Mouse (Mus musculus) heart, adult 8-10 months (tissue): ENCODE data around the gene Fkbp6. TPM values are rescaled to one million over a fixed set of nuclear protein-coding genes. Genes with fewer than 3 reads are reported as not detected.

ENCODE experiments used
- microRNA-seq: library from miRNA; unstranded; fragments of <30 nt; microRNA quantifications from one replicate; pipeline ENCODE4 v1.2.0, GENCODE M21; 2022
- total RNA-seq, 4 experiments: library from RNA; stranded (reverse); gene quantifications; 2 replicates each; pipeline ENCODE4 v1.2.4; 2022

Gene Fkbp6
- total RNA-seq, 4 experiments from 2014 or later = 0.24 to 0.94 (median 0.90) TPM; not detected in 1

Small RNA genes lying within 50 kb of the gene (microRNA-seq; reads per million reads assigned to microRNA genes)
- not detected for gene Mir7033

Other genes starting within 250 kb of the Fkbp6 start
- gene Tbl2, start 200.4 kb downstream of the Fkbp6 start, total RNA-seq = 10 to 100 TPM in 3 of 4 experiments, 1 to 10 TPM in 1; 9.6 to 14.0 (median 10.7) TPM
- 10 to 100 TPM; 39.8 to 47.6 (median 44.6) TPM for gene Bcl7b, start 181.8 kb downstream of the Fkbp6 start, total RNA-seq
- 10 to 100 TPM; 40.4 to 48.7 (median 43.6) TPM for gene Baz1b, start 162.8 kb downstream of the Fkbp6 start, total RNA-seq
- gene Fzd9, start 98.8 kb downstream of the Fkbp6 start, total RNA-seq = 1 to 10 TPM; 1.3 to 1.9 (median 1.6) TPM
- under 1 TPM in 1 of 4 experiments, not detected in 3; 0.28 TPM for gene Trim50, start 3.3 kb upstream of the Fkbp6 start, total RNA-seq
- gene Nsun5, start 19.9 kb upstream of the Fkbp6 start, total RNA-seq = 10 to 100 TPM; 11.4 to 15.1 (median 13.3) TPM
- 10 to 100 TPM in 3 of 4 experiments, 1 to 10 TPM in 1; 9.4 to 11.7 (median 10.8) TPM for gene Pom121, start 44.5 kb upstream of the Fkbp6 start, total RNA-seq
- 10 to 100 TPM; 24.6 to 30.4 (median 27.9) TPM for gene Hip1, start 195.1 kb upstream of the Fkbp6 start, total RNA-seq
- gene Ccl26, start 213.5 kb upstream of the Fkbp6 start, total RNA-seq = not detected
- 1 to 10 TPM; 1.1 to 2.6 (median 1.9) TPM for gene Ccl24, start 223.0 kb upstream of the Fkbp6 start, total RNA-seq